In the genomic region with DNA sequence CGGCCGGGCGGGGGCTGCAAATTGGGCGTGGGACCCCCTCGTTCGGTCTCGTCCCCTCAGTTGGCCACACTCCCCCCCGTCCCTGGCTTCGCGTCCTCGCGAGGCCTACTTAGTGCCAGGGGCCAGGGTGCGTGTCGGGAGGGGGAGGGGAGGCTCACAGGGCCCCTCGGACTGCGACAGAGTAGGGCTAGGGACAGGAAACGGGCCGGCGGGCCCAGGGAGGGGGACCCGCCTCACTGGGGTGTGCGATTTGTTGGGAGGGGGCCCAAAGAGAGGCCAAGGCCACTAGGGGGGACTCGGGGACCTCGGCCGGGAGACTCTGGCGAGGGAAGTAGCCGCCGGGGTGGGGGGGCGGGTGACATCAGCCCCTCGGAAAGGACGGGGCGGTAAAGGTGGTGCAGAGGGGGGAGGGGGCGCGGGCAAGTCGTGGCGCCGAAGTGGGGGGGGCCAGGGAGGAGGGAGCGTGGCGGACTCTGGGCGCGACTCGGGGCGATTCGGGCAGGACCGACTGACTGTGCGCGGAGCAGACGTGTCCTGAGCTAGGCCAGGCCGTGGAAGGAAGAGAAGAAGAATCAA, we compare ENCODE assay signal across 8 mouse cellular contexts. TPM values are rescaled to one million over a fixed set of nuclear protein-coding genes. Genes with fewer than 3 reads are reported as not detected.
DNase-seq lines count a peak whose midpoint lies in the region; ATAC-seq lines count a peak whose summit lies in the region.

No protein-coding gene starts in this region.

- ATAC-seq in neural tube, embryonic 11.5 days (ENCODE audit: insufficient read depth, low FRiP score, low TSS enrichment) = peak; percentile 62
- peak; percentile 53 for ATAC-seq in intestine, embryonic 14.5 days (replicated peaks; ENCODE audit: low FRiP score, low TSS enrichment, low read depth)
- ATAC-seq in limb, embryonic 15.5 days (ENCODE audit: insufficient number of reproducible peaks, low FRiP score, low TSS enrichment, low read depth) = peak; percentile 31; the same call in 1 of the 2 replicates
- ATAC-seq in midbrain, embryonic 15.5 days (replicated peaks) = peak; percentile 48

- intact Hi-C loops in gastrocnemius, postnatal 36 days (cut with DNase I) = loop anchor here (5.0 kb wide), 1 partner anchor 142 kb away; a partner anchor contains a TSS

- H3K36me3 ChIP-seq in neural tube, embryonic 11.5 days (ENCODE audit: control insufficient read depth, insufficient read depth, low read length) = no peaks in the 10 kb centered on the region
- peaks cover 15% of the 10 kb centered on the region for H3K36me3 ChIP-seq in intestine, embryonic 14.5 days (ENCODE audit: control insufficient read depth, insufficient read depth, low read length)
- H3K36me3 ChIP-seq in limb, embryonic 15.5 days = peaks cover 25% of the 10 kb centered on the region
- no peaks in the 10 kb centered on the region for H3K36me3 ChIP-seq in midbrain, embryonic 15.5 days (replicated peaks)

- H3K4me3 ChIP-seq in neural tube, embryonic 11.5 days (ENCODE audit: low read depth, low read length) = peak overlapping the region; percentile 95
- peak overlapping the region; percentile 97 for H3K4me3 ChIP-seq in intestine, embryonic 14.5 days (ENCODE audit: low read depth, low read length)
- H3K4me3 ChIP-seq in limb, embryonic 15.5 days = peak overlapping the region; percentile 94
- peak overlapping the region; percentile 99 for H3K4me3 ChIP-seq in midbrain, embryonic 15.5 days

- peak overlapping the region; percentile 98 for H3K27ac ChIP-seq in neural tube, embryonic 11.5 days (ENCODE audit: low read depth, low read length)
- H3K27ac ChIP-seq in intestine, embryonic 14.5 days (ENCODE audit: low read depth) = peak overlapping the region; percentile 99
- H3K27ac ChIP-seq in limb, embryonic 15.5 days = peak overlapping the region; percentile 99
- H3K27ac ChIP-seq in midbrain, embryonic 15.5 days = peak overlapping the region; percentile 96

- H3K9me3 ChIP-seq in neural tube, embryonic 11.5 days (ENCODE audit: control insufficient read depth, low read length) = no peaks in the 10 kb centered on the region
- no peaks in the 10 kb centered on the region for H3K9me3 ChIP-seq in intestine, embryonic 14.5 days (ENCODE audit: control insufficient read depth, low read length)
- H3K9me3 ChIP-seq in limb, embryonic 15.5 days = no peaks in the 10 kb centered on the region
- H3K9me3 ChIP-seq in midbrain, embryonic 15.5 days = no peaks in the 10 kb centered on the region

- no peaks in the 10 kb centered on the region for H3K27me3 ChIP-seq in neural tube, embryonic 11.5 days (ENCODE audit: control insufficient read depth, insufficient read depth, low read length)
- no peaks in the 10 kb centered on the region for H3K27me3 ChIP-seq in intestine, embryonic 14.5 days (replicated peaks; ENCODE audit: control insufficient read depth, insufficient read depth, low read length)
- H3K27me3 ChIP-seq in limb, embryonic 15.5 days = no peaks in the 10 kb centered on the region
- H3K27me3 ChIP-seq in midbrain, embryonic 15.5 days (replicated peaks) = no peaks in the 10 kb centered on the region

- peak; percentile 83 for DNase-seq in neural tube, embryonic 11.5 days (ENCODE audit: low spot score)
- no peak for DNase-seq in neural tube, embryonic 10.5 days (ENCODE audit: extremely low spot score, low spot score)
- DNase-seq in embryo, embryonic 11 days = peak; percentile 85
- DNase-seq in gastrocnemius, postnatal 36 days = peak; percentile 78
- DNase-seq in intestine, embryonic 14.5 days (ENCODE audit: low spot score) = peak; percentile 81
- peak; percentile 75 to 80 for DNase-seq in spleen, postnatal 36 days (ENCODE audit: low spot score in 2 of 2)

- peak overlapping the region; percentile 63 for H3K4me2 ChIP-seq in neural tube, embryonic 11.5 days (ENCODE audit: low read depth)
- H3K4me2 ChIP-seq in intestine, embryonic 14.5 days (ENCODE audit: low read length) = peak overlapping the region; percentile 73
- H3K4me2 ChIP-seq in limb, embryonic 15.5 days = peak overlapping the region; percentile 69
- peak overlapping the region; percentile 69 for H3K4me2 ChIP-seq in midbrain, embryonic 15.5 days

- WGBS in neural tube, embryonic 11.5 days = 0% methylated on average over 42 of the region's 48 CpGs
- WGBS in intestine, embryonic 14.5 days = under 1% methylated on average over 38 of the region's 48 CpGs
- WGBS in limb, embryonic 15.5 days = 1% methylated on average over 47 of the region's 48 CpGs
- 1% methylated on average over 47 of the region's 48 CpGs for whole genome bisulfite sequencing in midbrain, embryonic 15.5 days

- peaks cover 13% of the 10 kb centered on the region; the same call in 1 of the 2 replicates for H3K4me1 ChIP-seq in neural tube, embryonic 11.5 days (ENCODE audit: control insufficient read depth, insufficient read depth, low read length)
- peaks cover 30% of the 10 kb centered on the region for H3K4me1 ChIP-seq in intestine, embryonic 14.5 days (replicated peaks; ENCODE audit: control insufficient read depth, insufficient read depth, low read length)
- H3K4me1 ChIP-seq in limb, embryonic 15.5 days = peaks cover 52% of the 10 kb centered on the region
- peaks cover 55% of the 10 kb centered on the region for H3K4me1 ChIP-seq in midbrain, embryonic 15.5 days

- H3K9ac ChIP-seq in neural tube, embryonic 11.5 days (ENCODE audit: low read length) = peak overlapping the region; percentile 100
- peak overlapping the region; percentile 100 for H3K9ac ChIP-seq in intestine, embryonic 14.5 days (ENCODE audit: low read length)
- peak overlapping the region; percentile 100 for H3K9ac ChIP-seq in limb, embryonic 15.5 days
- peak overlapping the region; percentile 93 for H3K9ac ChIP-seq in midbrain, embryonic 15.5 days

RNA-seq across cellular contexts. Expression of a gene that starts 15.8 kb away (rescaled TPM):
- 8.1 and 9.1 TPM in 2 replicates for polyA plus RNA-seq in neural tube, embryonic 11.5 days (2014; fragmentation: Nextera tagmentation; extraction: Ambion mirVana)
- total RNA-seq in gastrocnemius, postnatal 36 days (2021) = 1 to 10 TPM; 2.4 to 3.0 TPM
- polyA plus RNA-seq in intestine, embryonic 14.5 days (2014; fragmentation: Nextera tagmentation; extraction: Ambion mirVana) = 8.2 and 12.6 TPM in 2 replicates
- polyA plus RNA-seq in limb, embryonic 15.5 days (2015; fragmentation: Nextera tagmentation; extraction: Ambion mirVana) = 28.5 and 42.0 TPM in 2 replicates
- polyA plus RNA-seq in midbrain, embryonic 15.5 days (2015; fragmentation: Nextera tagmentation; extraction: Ambion mirVana) = 8.2 and 16.1 TPM in 2 replicates

RNA-seq across cellular contexts. Expression of a gene that starts 46.6 kb away (rescaled TPM):
- polyA plus RNA-seq in neural tube, embryonic 11.5 days (2014; fragmentation: Nextera tagmentation; extraction: Ambion mirVana) = 1,351 and 1,381 TPM in 2 replicates
- total RNA-seq in gastrocnemius, postnatal 36 days (2021) = 1,000 to 10,000 TPM; 1,262 to 1,407 TPM
- 1,658 and 1,793 TPM in 2 replicates for polyA plus RNA-seq in intestine, embryonic 14.5 days (2014; fragmentation: Nextera tagmentation; extraction: Ambion mirVana)
- 2,137 and 2,166 TPM in 2 replicates for polyA plus RNA-seq in limb, embryonic 15.5 days (2015; fragmentation: Nextera tagmentation; extraction: Ambion mirVana)
- 1,362 and 1,368 TPM in 2 replicates for polyA plus RNA-seq in midbrain, embryonic 15.5 days (2015; fragmentation: Nextera tagmentation; extraction: Ambion mirVana)
